Mouse (Mus musculus): Measurements from ENCODE around the gene Btbd35f25. TPM values are rescaled to one million over a fixed set of nuclear protein-coding genes. Genes with fewer than 3 reads are reported as not detected.

The Btbd35f25 gene
- polyA plus RNA-seq (2014; fragmentation: Illumina TruSeq; extraction: RNeasy Lipid Tissue Mini Kit (QIAGEN cat#74804); ENCODE audit: low read depth, low replicate concordance): not detected

GRCm38 (mm10) chrX:31717056-31717455 is at the start of gene Btbd35f25:
Gene Btbd35f25, minus strand, starts transcription at chrX:31717156.

Other genes starting within 250 kb of the Btbd35f25 start
- gene Gm21883, start 142.9 kb downstream of the Btbd35f25 start, polyA plus RNA-seq (2014; fragmentation: Illumina TruSeq; extraction: RNeasy Lipid Tissue Mini Kit (QIAGEN cat#74804); ENCODE audit: low read depth, low replicate concordance): not detected
- gene Spin2e, start 98.2 kb downstream of the Btbd35f25 start, polyA plus RNA-seq (2014; fragmentation: Illumina TruSeq; extraction: RNeasy Lipid Tissue Mini Kit (QIAGEN cat#74804); ENCODE audit: low read depth, low replicate concordance): not detected
- not detected for gene Gm21637, start 244.9 kb upstream of the Btbd35f25 start, polyA plus RNA-seq (2014; fragmentation: Illumina TruSeq; extraction: RNeasy Lipid Tissue Mini Kit (QIAGEN cat#74804); ENCODE audit: low read depth, low replicate concordance)